Mouse (Mus musculus) lung, postnatal 4 days (tissue): ENCODE data around the gene Slc25a27.
A peak's percentile ranks its signal among the peaks of the same experiment; 100 is the strongest.

Experiments
- DNase-seq, 2 experiments: peaks; one replicate each; pipeline ENCODE4 v3.0.0; 2021

Slc25a27 gene

DNA sequence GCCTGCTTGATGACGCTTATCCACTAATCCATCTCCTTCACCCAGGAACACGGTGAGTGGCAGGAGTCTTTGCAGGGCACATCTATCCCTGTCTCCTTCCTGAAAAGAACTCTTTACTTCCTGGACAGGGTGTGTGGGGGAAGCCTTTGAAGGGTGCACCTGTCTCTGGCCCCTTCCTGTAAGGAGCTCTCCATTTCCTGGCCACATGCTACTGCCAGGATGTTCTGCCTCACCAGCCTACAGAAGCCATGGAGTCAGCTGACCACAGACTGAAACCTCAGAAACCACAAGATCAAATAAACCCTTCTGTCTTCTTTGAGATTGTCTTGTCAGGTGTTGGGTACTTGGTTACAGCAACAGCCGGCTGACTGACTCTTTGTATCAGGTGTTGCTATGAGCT lies 21.9 kb downstream of the Slc25a27 start:
- DNase-seq = no peak

DNA sequence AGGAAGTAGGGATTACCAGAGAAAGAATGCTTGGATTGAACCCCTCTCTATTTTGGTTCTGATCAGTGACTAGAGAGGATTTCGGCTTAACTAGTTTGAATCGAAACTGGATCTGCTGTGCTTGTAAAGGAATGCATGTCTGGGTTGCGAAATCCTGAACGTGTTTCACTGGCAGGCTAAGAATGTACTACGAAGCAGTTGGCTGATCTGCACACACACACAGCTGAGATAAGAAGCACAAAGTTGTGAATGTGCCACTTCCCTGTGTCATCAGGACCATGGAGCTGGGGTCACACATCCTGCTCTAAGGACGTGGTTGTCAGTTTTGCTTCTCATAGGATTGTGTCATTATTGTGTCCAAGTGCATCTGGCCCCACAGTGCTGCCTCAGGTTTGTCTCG lies 22.6 kb downstream of the Slc25a27 start:
- no peak for DNase-seq

DNA sequence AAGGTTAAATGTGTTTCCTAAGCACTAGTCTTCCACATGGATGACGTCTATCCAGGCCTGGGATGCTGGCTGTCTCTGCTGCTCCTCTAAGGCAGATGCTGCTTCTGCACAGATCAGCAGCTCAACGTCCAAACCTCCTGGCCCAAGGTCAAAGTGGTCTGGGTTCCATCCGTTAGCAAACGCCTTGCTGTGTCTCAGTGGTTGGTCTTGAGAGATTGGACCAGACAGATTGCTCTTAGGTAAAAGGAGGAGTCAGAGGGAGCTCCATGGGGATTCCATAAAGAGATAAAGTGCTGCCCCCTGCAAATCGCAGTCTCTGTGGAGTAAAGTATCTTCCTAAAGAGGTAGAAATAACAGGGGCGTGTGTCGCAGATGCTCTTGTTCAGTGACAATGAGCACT lies 23.8 kb downstream of the Slc25a27 start:
- no peak for DNase-seq

DNA sequence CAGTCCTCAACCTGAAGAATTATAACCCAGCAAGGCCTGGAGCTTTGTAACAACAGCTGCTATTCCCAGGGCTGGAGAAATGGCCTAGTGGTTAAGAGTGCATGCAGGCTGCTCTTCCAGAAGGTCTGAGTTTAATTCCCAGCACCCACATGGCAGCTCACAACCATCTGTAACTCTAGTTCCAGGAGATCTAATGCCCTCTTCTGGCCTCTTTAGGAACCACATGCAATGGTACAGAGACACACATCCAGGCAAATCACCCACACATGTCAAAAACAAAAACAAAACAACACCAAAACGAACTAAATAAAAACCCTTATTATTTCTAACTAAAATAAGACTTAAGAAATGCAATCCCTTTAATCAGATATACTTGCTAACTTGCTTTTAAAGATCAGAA lies 26.2 kb downstream of the Slc25a27 start:
- no peak for DNase-seq

DNA sequence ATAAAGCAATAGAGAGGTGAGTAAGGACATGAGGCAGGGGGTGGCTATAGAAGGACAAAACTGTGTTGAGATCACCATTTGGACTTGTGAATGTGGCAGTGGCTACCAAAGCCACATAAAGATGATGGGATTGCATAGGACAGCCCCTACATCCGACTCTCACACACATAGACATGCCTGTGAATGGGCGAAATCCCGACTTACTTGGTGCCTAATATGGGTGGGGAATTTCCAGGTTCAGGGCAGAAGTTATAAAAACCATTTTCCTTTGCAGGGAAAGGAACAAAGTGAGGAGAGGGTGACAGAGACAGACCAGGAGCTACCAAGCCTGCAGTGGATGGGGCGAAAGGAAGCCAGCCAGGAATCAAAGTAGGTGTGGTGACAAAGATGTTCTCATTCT lies 29.9 kb downstream of the Slc25a27 start:
- DNase-seq = no peak

DNA sequence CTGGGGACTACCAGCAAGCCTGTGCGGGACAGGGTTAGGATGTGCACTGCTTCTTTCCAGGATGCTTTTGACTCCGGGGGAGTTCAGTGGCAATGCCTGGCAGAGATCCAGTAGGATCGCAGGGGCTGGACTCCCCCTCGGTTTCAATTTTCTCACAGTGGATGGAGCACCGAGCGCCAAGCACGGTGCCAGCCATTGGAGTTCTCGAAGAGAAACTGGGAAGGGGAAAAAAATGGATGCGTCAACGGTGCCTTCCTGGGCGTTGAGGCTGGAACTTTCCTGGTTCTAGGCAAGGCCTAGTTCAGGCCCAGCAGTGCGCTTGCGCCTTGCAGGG lies 36.6 kb downstream of the Slc25a27 start:
- DNase-seq = no peak

DNA sequence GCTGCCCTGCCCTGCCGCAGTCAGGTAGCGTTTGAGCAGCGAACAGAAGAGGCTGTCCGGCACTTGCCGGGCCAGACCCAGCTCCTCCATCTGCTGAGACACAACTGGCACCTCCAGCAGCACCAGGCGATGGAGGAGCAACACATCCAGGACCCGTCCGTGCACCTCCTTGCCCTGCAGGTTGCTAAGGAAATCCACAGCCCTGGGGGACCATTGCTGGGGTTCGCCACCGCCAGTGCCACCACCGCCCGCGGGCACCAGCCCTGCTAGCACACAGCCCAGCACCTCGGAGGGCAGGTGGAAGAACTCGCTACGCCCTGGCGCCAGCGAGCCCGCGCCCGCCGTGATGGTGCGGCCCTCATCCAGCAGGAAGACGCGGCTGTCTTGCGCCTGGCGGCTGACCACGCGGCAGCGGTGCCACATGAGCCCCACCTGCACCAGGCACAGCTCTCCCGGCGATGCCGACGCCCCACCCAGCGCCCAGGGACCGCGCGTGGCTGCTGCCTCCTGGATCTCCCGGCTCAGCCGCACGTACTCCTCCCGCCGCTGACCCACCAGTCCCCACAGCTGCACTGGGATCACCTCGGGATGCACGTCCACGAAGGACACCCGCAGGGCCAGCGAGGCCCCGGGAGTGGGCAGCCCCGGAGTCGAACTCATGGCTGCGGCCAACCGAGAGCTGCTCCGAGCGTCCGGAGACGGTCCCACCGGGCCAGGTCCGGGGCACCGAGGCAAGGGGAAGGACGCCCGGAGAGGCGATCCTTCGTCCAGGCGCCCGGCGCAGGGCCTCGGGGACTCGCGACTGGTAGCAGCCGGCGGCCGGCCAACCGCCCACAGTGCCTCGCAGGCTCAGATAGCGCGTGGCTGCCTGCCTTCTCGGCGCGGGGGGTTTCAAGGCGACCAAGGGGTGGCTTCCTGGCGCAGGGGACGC lies 37.3 kb downstream of the Slc25a27 start, which contains the start of gene Tdrd6:
TSS of gene Tdrd6 (minus strand) at position 804 of the 931 bp plus-strand sequence.
- no peak for DNase-seq

DNA sequence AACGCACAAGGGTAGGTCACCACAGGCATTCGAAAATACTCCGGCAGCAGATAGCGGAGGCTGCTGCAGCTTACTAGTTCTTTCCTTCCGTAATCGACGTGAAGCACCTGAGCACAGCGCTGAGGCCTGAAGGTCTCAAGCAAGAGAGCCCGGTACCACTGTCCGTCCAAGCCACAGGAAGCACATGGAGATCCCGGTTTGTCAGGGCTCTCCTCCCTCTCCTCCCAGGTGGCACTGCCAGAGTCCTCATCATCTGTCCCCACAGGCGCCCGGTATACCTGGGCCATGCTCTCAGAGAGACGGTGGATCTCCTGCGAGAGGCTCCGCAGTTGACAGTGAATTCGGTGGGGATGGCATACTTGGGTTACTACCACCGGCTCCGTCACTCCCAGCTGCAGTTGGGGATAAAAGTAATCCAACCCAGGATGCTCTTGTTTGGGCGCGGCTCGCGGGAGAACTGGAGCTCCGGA lies 38.0 kb downstream of the Slc25a27 start:
- DNase-seq = no peak

DNA sequence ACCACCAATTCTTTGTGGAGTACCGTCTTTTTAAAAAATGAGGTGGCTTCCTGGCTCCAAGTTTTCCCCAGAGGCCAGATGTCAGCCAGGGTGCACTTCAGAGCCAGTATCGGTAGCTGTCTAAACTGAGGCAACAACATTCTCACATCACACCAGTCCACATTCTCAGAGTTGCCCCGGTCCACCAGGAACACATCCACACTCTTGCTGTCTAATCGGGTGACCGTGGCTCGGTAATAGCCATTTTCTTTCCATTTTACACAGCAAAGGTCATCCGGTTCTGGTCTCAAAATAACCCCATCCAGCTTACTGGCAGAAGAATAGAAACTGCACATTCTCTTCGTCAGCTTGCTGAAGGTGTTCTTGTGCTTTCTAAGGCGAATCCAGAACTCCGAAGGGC lies 38.8 kb downstream of the Slc25a27 start:
- DNase-seq = no peak

DNA sequence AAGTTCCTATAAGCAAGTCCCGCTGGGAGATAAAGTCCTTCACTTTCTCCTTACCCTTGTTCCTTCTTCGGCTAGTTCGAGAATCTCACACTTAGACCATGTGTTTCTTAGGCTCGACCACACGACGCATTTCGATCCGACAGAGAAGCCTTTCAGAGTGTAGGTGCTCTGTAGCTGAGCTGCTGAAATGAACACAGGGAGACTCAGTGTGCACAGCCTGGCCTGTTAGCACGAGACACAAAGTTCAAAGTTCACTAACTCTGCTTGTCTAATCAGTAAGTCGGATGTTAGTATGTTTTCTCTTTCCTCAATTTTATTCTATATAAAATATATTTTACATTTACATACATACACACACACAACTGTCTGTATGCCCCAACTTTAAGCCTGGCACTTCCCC lies 44.9 kb downstream of the Slc25a27 start:
- no peak for DNase-seq

DNA sequence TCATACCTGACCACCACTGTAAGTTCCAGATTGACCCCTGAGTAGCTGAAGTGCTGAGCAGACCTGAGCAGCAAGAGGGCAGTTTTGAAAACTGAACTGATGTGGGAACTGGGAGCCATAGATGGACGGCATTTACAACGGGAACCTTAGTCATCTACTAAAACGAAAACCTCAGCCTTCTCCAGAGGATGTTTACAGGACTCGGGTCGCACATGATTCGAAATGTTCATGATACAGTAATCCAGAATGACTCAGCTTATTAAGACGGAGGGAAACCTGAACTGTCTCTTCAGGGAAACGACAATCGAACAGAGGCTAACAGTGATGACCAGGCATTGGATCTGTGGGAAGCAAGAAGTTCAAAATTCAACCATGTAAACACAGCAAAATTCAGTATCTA lies 47.9 kb downstream of the Slc25a27 start:
- DNase-seq = no peak

DNA sequence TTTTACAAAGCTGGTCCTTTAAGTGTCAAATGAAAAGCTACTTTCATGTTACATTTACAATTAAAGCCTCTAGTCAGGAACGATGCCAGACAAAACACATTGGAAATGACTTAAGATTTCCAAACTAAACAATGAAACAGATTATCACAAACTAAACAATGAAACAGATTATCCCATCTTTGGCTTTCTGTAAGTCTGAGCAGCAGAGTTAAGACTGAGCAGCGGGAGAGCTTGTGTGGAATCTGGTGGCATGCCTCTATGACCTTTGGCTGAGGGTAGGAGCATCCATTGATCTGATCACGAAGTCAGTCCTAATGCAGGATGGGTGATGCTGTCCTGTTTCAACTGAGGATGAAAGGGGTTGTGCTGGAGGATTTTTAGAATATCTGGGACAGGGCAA lies 54.8 kb downstream of the Slc25a27 start:
- DNase-seq = no peak

DNA sequence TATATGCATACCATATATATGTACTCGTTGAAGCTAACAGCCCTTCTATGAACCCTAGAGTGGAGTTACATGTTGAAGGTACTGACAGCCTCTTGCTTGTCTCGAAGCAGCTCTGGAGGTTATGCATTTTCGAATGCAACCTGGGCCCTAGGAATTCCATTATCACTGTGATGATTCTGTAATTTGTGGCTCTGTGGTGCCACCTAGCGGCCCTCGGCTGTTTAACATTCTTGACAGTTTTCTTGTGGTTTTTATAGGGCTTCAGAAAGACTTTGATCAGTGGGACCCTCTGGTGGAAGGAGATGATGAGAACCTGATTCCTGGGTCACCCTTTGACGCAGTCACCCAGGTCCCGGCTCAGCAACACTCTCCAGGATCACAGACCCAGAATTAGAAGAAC lies 55.4 kb downstream of the Slc25a27 start:
- peak in 1 of 2 experiments; percentile 40 for DNase-seq

DNA sequence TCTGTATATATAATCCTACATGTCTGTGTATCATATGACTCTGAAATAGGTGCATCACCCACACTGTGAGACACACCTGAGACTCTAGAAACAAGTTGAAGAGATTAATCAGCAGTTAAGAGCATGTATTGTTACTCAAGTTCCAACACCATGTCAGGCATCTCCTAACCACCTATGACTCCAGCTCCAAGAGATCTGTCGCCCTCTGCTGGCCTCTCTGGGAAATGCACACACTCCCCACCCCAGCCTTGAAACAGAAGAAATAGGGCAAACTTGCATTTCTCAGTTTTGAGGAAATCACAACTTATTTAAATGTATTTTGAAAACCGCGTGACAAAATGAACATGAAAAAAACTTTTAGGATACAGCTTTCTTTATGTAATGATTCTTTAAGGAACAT lies 60.3 kb downstream of the Slc25a27 start:
- peak; percentile 56 to 77 for DNase-seq

DNA sequence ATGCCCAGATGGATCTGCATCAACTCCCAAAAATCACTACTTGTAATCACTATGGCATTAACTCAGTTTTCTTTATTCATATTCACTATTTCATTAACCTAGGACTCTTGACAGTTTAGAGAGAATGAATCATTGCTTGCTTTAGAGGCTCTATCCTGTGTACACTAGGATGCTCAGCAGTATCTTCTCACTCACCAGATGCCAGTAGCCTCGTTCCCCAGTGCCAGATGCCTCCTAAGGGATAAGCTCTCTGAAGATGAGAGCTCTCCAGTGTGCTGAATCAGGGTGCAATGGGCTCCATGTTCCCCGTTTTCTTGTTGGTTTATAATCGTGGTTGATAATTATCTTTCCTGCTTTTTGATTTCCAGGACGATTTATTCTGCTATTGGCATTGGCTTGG lies 68.3 kb downstream of the Slc25a27 start:
- DNase-seq = no peak

DNA sequence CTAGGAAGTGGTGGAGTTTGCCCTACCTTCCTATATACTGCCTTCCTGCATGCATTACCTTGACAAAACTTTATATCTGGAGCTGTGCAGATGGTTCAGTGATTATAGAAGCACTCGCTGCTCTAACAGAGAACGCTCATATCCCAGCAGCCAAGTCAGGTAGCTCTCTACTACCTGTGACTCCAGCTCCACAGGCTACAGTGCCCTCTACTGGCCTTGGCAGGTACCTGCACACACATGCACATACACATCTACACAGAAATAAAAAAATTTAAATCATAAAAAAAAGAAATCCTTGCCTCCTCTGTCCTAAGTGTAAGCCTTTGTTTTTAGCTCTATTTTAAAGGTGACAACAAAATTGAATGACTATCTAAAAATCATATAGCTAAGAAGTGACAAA lies 69.3 kb downstream of the Slc25a27 start:
- DNase-seq = no peak

DNA sequence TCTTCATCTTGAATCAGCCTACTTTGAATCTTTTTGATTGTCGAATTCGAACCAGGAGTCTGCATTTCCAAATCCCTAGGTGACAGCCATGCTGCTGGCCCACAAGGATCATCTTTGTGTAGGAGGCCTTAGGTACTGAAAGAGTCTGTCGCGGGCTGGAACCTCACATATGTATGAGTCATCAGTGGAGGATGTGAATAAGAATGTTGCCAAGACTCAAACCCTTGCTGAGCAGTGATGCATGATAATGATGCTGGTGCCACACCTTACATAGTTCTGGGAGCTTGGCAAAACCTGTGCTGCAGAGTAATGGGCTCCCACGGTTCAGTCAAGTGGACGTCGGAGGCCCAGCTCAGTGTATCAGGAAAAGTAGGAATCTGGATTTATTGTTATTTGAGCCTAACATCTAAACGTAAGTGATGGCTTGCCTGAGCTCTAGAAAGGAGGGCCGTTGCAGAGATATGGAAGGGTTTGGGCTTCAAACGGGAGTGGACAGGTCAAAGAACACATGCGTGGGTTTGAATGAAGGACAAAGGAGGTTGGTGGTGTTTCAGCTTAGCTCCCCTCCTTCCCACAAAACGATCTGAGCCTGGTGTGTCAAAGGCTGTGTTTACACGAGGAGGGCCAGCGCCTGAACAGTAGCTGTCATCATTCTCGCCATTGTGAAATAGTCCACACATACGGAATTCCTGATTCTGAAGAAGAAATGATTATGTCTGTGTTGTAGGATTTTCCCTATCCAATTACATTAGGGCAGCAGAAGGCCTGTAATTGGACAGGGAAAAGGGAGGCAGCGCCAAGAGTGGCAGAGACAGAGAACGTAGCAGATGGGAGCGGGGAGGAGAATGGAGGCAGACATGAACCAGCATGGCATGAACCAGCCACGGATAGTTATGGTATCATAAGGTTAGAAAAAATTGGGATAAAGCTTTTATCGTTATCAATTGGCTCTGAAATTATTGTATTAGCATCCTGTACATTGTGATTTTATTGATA lies 74.4 kb downstream of the Slc25a27 start:
- DNase-seq = no peak
